In the genomic region with DNA sequence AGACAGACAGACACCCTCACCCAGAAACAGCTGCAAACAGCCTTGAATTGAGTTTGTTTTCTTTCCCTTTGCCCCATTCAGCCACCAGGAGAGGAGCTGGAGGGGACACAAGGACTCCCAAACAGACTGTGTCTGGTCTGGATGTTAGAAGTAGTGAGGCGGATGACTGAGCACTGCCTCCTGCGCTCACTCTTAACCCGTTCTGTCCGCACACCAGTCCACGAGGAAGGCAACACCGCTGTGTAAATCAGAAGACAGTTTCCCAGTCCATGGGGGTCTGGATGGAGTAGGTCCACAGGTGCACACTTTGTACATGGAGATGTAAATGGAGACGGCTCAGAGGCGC, we compare ENCODE assay signal across 17 mouse cellular contexts. TPM values are rescaled to one million over a fixed set of nuclear protein-coding genes. Genes with fewer than 3 reads are reported as not detected.
A peak's percentile ranks its signal among the peaks of the same experiment; 100 is the strongest.
DNase-seq lines count a peak whose midpoint lies in the region; ATAC-seq lines count a peak whose summit lies in the region.
"Had no signal": no experiment of that assay in that cellular context is flagged by ENCODE, and none has a peak within 500 bp of the region (broad histone marks: within the 10 kb centered on the region; RNA-seq: fewer than 3 reads in every experiment).

No protein-coding gene starts in this region.

- ATAC-seq in hindbrain, embryonic 11.5 days (ENCODE audit: low FRiP score): 0 out of 2 replicates have a peak, but pooled peaks have one; percentile 35
- ATAC-seq in midbrain, embryonic 14.5 days (ENCODE audit: low FRiP score, low TSS enrichment): 0 out of 2 replicates have a peak, but pooled peaks have one; percentile 8
- ATAC-seq: CD4-positive, CD25-positive, alpha-beta regulatory T cell, adult 4 months; inflammation-experienced regulatory T-cells, adult 6 months had no signal

- WGBS in hindbrain, embryonic 11.5 days: 1% methylated on average over 8 of the region's 8 CpGs
- WGBS in midbrain, embryonic 14.5 days: 0% methylated on average over 8 of the region's 8 CpGs

- H3K4me2 ChIP-seq in hindbrain, embryonic 11.5 days (replicated peaks; ENCODE audit: low read depth, low read length): peak overlapping the region; percentile 22
- H3K4me2 ChIP-seq in midbrain, embryonic 14.5 days (ENCODE audit: low read length): peak overlapping the region; percentile 8
- H3K4me2 ChIP-seq: liver, embryonic 13.5 days; stomach, embryonic 15.5 days had no signal

- no peak overlapping the region; the same call in 1 of the 2 replicates for H3K9ac ChIP-seq in hindbrain, embryonic 11.5 days (ENCODE audit: low read depth, low read length)
- H3K9ac ChIP-seq in midbrain, embryonic 14.5 days (replicated peaks; ENCODE audit: low read length): peak overlapping the region; percentile 14; the same call in 1 of the 2 replicates
- H3K9ac ChIP-seq: liver, embryonic 13.5 days; stomach, embryonic 15.5 days had no signal

- H3K4me3 ChIP-seq in hindbrain, embryonic 11.5 days (ENCODE audit: low read depth, low read length): no peak overlapping the region
- no peak overlapping the region for H3K4me3 ChIP-seq in midbrain, embryonic 14.5 days (replicated peaks; ENCODE audit: low read depth, low read length)
- H3K4me3 ChIP-seq: liver, embryonic 13.5 days; stomach, embryonic 15.5 days had no signal

- intact Hi-C loops in gastrocnemius, postnatal 14 days (cut with DNase I; ENCODE audit: low total_unique reads): no loop called here
- intact Hi-C loops in left cerebral cortex, postnatal 36 days (cut with DNase I): no loop called here

- no peaks in the 10 kb centered on the region for H3K9me3 ChIP-seq in hindbrain, embryonic 11.5 days (ENCODE audit: control insufficient read depth, low read length)
- H3K9me3 ChIP-seq in midbrain, embryonic 14.5 days (ENCODE audit: control insufficient read depth, low read length): no peaks in the 10 kb centered on the region
- H3K9me3 ChIP-seq: liver, embryonic 13.5 days; stomach, embryonic 15.5 days had no signal

- no peak overlapping the region for H3K27ac ChIP-seq in hindbrain, embryonic 11.5 days (ENCODE audit: low read depth, low read length)
- H3K27ac ChIP-seq in midbrain, embryonic 14.5 days (replicated peaks; ENCODE audit: low read depth, low read length): no peak overlapping the region; the same call in 1 of the 2 replicates
- H3K27ac ChIP-seq: liver, embryonic 13.5 days; stomach, embryonic 15.5 days had no signal

- peaks cover 9% of the 10 kb centered on the region for H3K27me3 ChIP-seq in hindbrain, embryonic 11.5 days (ENCODE audit: control insufficient read depth, insufficient read depth, low read length)
- H3K27me3 ChIP-seq in midbrain, embryonic 14.5 days (ENCODE audit: control insufficient read depth, insufficient read depth, low read length): peaks cover 74% of the 10 kb centered on the region

- no peaks in the 10 kb centered on the region for H3K36me3 ChIP-seq in hindbrain, embryonic 11.5 days (ENCODE audit: control insufficient read depth, insufficient read depth, low read length)
- H3K36me3 ChIP-seq in midbrain, embryonic 14.5 days (ENCODE audit: control insufficient read depth, insufficient read depth, low read length): no peaks in the 10 kb centered on the region
- H3K36me3 ChIP-seq: liver, embryonic 13.5 days; stomach, embryonic 15.5 days had no signal

- H3K4me1 ChIP-seq in hindbrain, embryonic 11.5 days (replicated peaks; ENCODE audit: control insufficient read depth, insufficient read depth, low read length): peaks cover 6% of the 10 kb centered on the region; the same call in 1 of the 2 replicates
- H3K4me1 ChIP-seq in midbrain, embryonic 14.5 days (ENCODE audit: control insufficient read depth, insufficient read depth, low read length): peaks cover 14% of the 10 kb centered on the region; the same call in 1 of the 2 replicates
- H3K4me1 ChIP-seq: liver, embryonic 13.5 days; stomach, embryonic 15.5 days had no signal

- DNase-seq in ZHBTc4 (ENCODE audit: low read depth, low spot score) (peak; percentile 2), adipocyte (ENCODE audit: low spot score) (no peak)
- peak; percentile 14 for DNase-seq in embryo, embryonic 9.5 days (ENCODE audit: extremely low spot score)
- peak; percentile 40 for DNase-seq in hindbrain, embryonic 11.5 days (ENCODE audit: low spot score)
- peak; percentile 18 for DNase-seq in midbrain, embryonic 14.5 days
- no peak for DNase-seq in gastrocnemius, postnatal 14 days
- DNase-seq in left cerebral cortex, postnatal 36 days (ENCODE audit: low spot score in 2 of 2): no peak
- no peak for DNase-seq in cerebellum, postnatal 14 days
- DNase-seq: cerebellum, adult 11-12 months; liver, embryonic 13.5 days; lung, postnatal 14 days had no signal

RNA-seq across cellular contexts. Expression of a gene that starts 43.0 kb away (rescaled TPM):
- polyA plus RNA-seq in hindbrain, embryonic 11.5 days (2014; fragmentation: Nextera tagmentation; extraction: Ambion mirVana): 0.73 and 0.91 TPM in 2 replicates
- 15.0 and 25.9 TPM in 2 replicates for polyA plus RNA-seq in midbrain, embryonic 14.5 days (2014; fragmentation: Nextera tagmentation; extraction: Ambion mirVana)
- total RNA-seq in gastrocnemius, postnatal 14 days (2021): under 1 TPM; 0.23 to 0.24 TPM
- total RNA-seq in left cerebral cortex, postnatal 36 days (2021): 10 to 100 TPM; 80.9 to 87.4 TPM
- total RNA-seq: monocyte, adult 5-6 weeks had no signal
- polyA plus RNA-seq: CD4-positive, CD25-positive, alpha-beta regulatory T cell, adult 4 months; gonadal fat pad, adult 2 months; heart, embryonic 14.5 days; inflammation-experienced regulatory T-cells, adult 6 months had no signal

Comparison
In these comparisons a context has a peak if more than half of its experiments do, and no peak if none do; other contexts are left out.
1. DNase-seq: peak in ZHBTc4 (single experiment), embryo, embryonic 9.5 days (single experiment), hindbrain, embryonic 11.5 days (single experiment) and midbrain, embryonic 14.5 days (single experiment); none in gastrocnemius, postnatal 14 days (single experiment), adipocyte (single experiment), left cerebral cortex, postnatal 36 days (0 of 2) and cerebellum, postnatal 14 days (0 of 2).
2. RNA of a gene that starts 43.0 kb away (total RNA-seq): 80.9 to 87.4 TPM in left cerebral cortex, postnatal 36 days; 0.23 to 0.24 TPM in gastrocnemius, postnatal 14 days; every median in the first group is over 10 times any median in the second.